Mouse (Mus musculus) heart, embryonic 14.5 days (tissue): ENCODE data around the gene Stam2. TPM values are rescaled to one million over a fixed set of nuclear protein-coding genes. Genes with fewer than 3 reads are reported as not detected.

Experiments
- ATAC-seq: fragments of 200-750 bp; cut with Nextera tagmentation; 2 replicates; pipeline ENCODE4 v1.8.0; 2017; ENCODE audit warnings: low read depth, moderate TSS enrichment; ENCODE audit not compliant: insufficient number of reproducible peaks, insufficient read depth, low FRiP score
- H3K27ac ChIP-seq, 2 experiments: fragments of 200-500 bp in 1 of 2; fragments of 300-500 bp in 1 of 2; sonication (generic) in 1 of 2; replicated peaks in 1 of 2; 2 replicates each; pipeline ENCODE4 v1.5.1; 2012 to 2014; ENCODE audit warnings: low read depth in 2 of 2, low read length in 2 of 2, control low read depth in 1 of 2, mild to moderate bottlenecking in 1 of 2, mixed read lengths in 1 of 2; ENCODE audit not compliant: control insufficient read depth in 1 of 2, insufficient read depth in 1 of 2
- H3K27me3 ChIP-seq: fragments of 300-500 bp; sonication (generic); 2 replicates; pipeline ENCODE4 v1.6.1; 2014; ENCODE audit warnings: mild to moderate bottlenecking, low read length, control low read depth; ENCODE audit not compliant: control insufficient read depth, insufficient read depth
- H3K36me3 ChIP-seq: fragments of 300-500 bp; sonication (generic); 2 replicates; pipeline ENCODE4 v1.6.1; 2014; ENCODE audit warnings: mild to moderate bottlenecking, control low read depth, low read length, mixed read lengths; ENCODE audit not compliant: control insufficient read depth, insufficient read depth
- H3K4me1 ChIP-seq, 2 experiments: fragments of 200-500 bp in 1 of 2; fragments of 300-500 bp in 1 of 2; sonication (generic) in 1 of 2; 2 replicates each; pipeline ENCODE4 v1.6.1; 2012 to 2014; ENCODE audit warnings: low read length in 2 of 2, control low read depth in 1 of 2, mixed read lengths in 1 of 2; ENCODE audit not compliant: control insufficient read depth in 2 of 2, insufficient read depth in 2 of 2
- H3K4me2 ChIP-seq: fragments of 300-500 bp; sonication (generic); 2 replicates; pipeline ENCODE4 v1.6.1; 2014; ENCODE audit warnings: mild to moderate bottlenecking, low read length
- H3K4me3 ChIP-seq, 2 experiments: fragments of 200-500 bp in 1 of 2; fragments of 300-500 bp in 1 of 2; sonication (generic) in 1 of 2; 2 replicates each; pipeline ENCODE4 v1.5.1; 2012 to 2014; ENCODE audit warnings: low read length in 2 of 2, mild to moderate bottlenecking in 2 of 2, control low read depth in 1 of 2, low read depth in 1 of 2, moderate library complexity in 1 of 2; ENCODE audit not compliant: control insufficient read depth in 1 of 2, insufficient read depth in 1 of 2
- H3K9ac ChIP-seq: fragments of 300-500 bp; sonication (generic); 2 replicates; pipeline ENCODE4 v1.6.1; 2014; ENCODE audit warnings: mild to moderate bottlenecking, low read length
- H3K9me3 ChIP-seq: fragments of 300-500 bp; sonication (generic); 2 replicates; pipeline ENCODE4 v1.6.1; 2016; ENCODE audit warnings: low read length, control low read depth; ENCODE audit not compliant: control insufficient read depth
- WGBS: fragments of 180-500 bp; shearing (Covaris S2); extraction: QIAGEN DNeasy Blood & Tissue Kit; methylation state at CpG from one replicate; pipeline ENCODE4 v1.1.7; 2014; 5-methylcytosine and 5-hydroxymethylcytosine counted together
- polyA plus RNA-seq: library from polyadenylated mRNA; unstranded; fragments of >200 nt; fragmentation: Nextera tagmentation; extraction: Ambion mirVana; gene quantifications from 2 replicates; pipeline ENCODE4 v1.2.1, GENCODE M21; 2014

The Stam2 gene
- polyA plus RNA-seq, 1 experiment from 2014 or later = 35.3 TPM

DNA sequence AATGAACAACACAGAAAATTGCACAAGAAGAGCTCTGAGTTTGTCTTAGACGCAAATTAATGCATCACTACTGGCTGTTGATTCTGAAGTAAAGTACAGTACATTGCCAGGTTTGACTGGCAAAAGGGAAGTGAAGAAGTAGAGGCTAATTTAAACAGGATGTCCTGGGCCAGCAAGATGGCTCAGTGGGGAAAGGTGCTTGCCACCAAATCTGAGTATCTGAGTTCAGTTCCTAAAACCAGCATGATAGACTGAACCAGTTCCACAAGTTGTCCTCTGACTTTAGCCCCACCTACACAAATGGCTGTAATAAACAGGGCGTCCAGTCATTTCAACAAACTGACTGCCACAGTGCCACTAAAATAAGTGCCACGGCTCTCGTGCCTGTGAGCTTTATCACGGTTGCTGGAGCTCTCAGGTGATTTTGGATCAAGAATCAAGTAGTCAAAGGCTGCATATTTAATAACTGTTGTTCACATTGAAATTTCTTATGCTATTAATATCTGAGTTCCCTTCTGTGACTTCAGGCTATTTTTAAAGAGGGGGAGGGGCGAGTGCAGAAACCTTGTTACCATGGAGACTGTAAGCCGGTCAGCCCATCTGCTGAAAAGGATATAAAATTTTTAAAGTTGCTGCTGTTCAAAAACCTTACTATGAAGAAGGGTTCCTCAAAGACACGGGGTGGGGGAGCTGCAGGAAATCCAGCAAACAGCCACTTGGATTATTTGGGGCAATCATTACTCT lies 94.7 kb downstream of the Stam2 start:
- 59% methylated on average over 8 of the region's 8 CpGs for WGBS
- ATAC-seq = no peak
- H3K4me2 ChIP-seq = peak overlapping the region; percentile 36; the same call in 1 of the 2 replicates

DNA sequence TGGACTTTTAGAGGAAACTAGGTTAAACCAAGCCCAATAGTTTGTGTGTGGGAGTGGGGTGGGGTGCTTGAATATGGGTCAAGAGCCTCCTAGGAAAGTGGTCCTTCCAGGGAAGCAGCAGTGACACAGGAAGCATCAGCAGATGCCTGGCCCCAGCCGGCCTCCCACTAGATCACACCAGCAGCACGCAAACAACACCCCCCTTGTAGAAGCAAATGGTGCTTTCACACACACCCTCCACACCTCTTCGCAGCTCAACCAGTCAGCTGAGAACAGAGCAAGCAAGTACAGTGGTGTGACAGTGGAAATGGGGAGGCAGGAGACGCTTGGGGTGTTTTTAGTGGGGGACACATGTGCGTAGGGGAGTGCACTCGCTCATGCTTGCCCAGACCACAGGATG lies 98.4 kb downstream of the Stam2 start:
- H3K9ac ChIP-seq = no peak overlapping the region
- no peak for ATAC-seq
- no peaks in the 10 kb centered on the region for H3K36me3 ChIP-seq
- peaks cover 3 to 6% of the 10 kb centered on the region in 2 experiments; a peak in 3 of 4 replicates for H3K4me1 ChIP-seq
- no peaks in the 10 kb centered on the region for H3K9me3 ChIP-seq
- H3K27me3 ChIP-seq = no peaks in the 10 kb centered on the region
- H3K4me3 ChIP-seq = no peak overlapping the region
- H3K4me2 ChIP-seq = no peak overlapping the region
- no peak overlapping the region for H3K27ac ChIP-seq
- 58% methylated on average over 6 of the region's 6 CpGs for WGBS

More for the DNA sequence above, 94.7 kb downstream of the Stam2 start:
- no peaks in the 10 kb centered on the region for H3K36me3 ChIP-seq
- peaks cover 3 to 6% of the 10 kb centered on the region in 2 experiments; a peak in 3 of 4 replicates for H3K4me1 ChIP-seq
- no peaks in the 10 kb centered on the region for H3K27me3 ChIP-seq
- H3K4me3 ChIP-seq = no peak overlapping the region
- no peak overlapping the region for H3K27ac ChIP-seq
- no peak overlapping the region for H3K9ac ChIP-seq
- H3K9me3 ChIP-seq = no peaks in the 10 kb centered on the region

Other genes starting within 250 kb of the Stam2 start
- 0.43 and 0.49 TPM in 2 replicates for gene Cacnb4, start 65.5 kb downstream of the Stam2 start, polyA plus RNA-seq
- gene Fmnl2, start 115.6 kb upstream of the Stam2 start, polyA plus RNA-seq = 1.1 and 1.7 TPM in 2 replicates